Mouse (Mus musculus) hindbrain, embryonic 16.5 days (tissue): Measurements from ENCODE around the gene Kcnk7. TPM values are rescaled to one million over a fixed set of nuclear protein-coding genes. Genes with fewer than 3 reads are reported as not detected.

Experiments
- ATAC-seq: fragments of 200-750 bp; cut with Nextera tagmentation; 2 replicates; pipeline ENCODE4 v1.8.0; 2017; ENCODE audit warnings: moderate TSS enrichment, moderate library complexity
- H3K27ac ChIP-seq: fragments of 300-500 bp; sonication (generic); 2 replicates; pipeline ENCODE4 v1.5.1; 2014; ENCODE audit warnings: low read depth, mild to moderate bottlenecking, control low read depth, low read length, moderate library complexity
- H3K27me3 ChIP-seq: fragments of 300-500 bp; sonication (generic); replicated peaks from 2 replicates; pipeline ENCODE4 v1.6.1; 2014; ENCODE audit warnings: low read length; ENCODE audit not compliant: control insufficient read depth, insufficient read depth
- H3K36me3 ChIP-seq: fragments of 300-500 bp; sonication (generic); 2 replicates; pipeline ENCODE4 v1.6.1; 2014; ENCODE audit warnings: mild to moderate bottlenecking, low read length, moderate library complexity, mixed read lengths; ENCODE audit not compliant: control insufficient read depth, insufficient read depth
- H3K4me1 ChIP-seq: fragments of 300-500 bp; sonication (generic); 2 replicates; pipeline ENCODE4 v1.6.1; 2014; ENCODE audit warnings: low read depth, low read length; ENCODE audit not compliant: control insufficient read depth, insufficient read depth
- H3K4me2 ChIP-seq: fragments of 300-500 bp; sonication (generic); 2 replicates; pipeline ENCODE4 v1.6.1; 2014; ENCODE audit warnings: mild to moderate bottlenecking, low read length, control low read depth, moderate library complexity
- H3K4me3 ChIP-seq: fragments of 300-500 bp; sonication (generic); 2 replicates; pipeline ENCODE4 v1.5.1; 2014; ENCODE audit warnings: mild to moderate bottlenecking, low read length, control low read depth, moderate library complexity
- H3K9ac ChIP-seq: fragments of 300-500 bp; sonication (generic); 2 replicates; pipeline ENCODE4 v1.6.1; 2014; ENCODE audit warnings: low read depth, mild to moderate bottlenecking, control low read depth, low read length, moderate library complexity
- H3K9me3 ChIP-seq: fragments of 300-500 bp; sonication (generic); 2 replicates; pipeline ENCODE4 v1.6.1; 2014; ENCODE audit warnings: mild to moderate bottlenecking, low read length, moderate library complexity; ENCODE audit not compliant: control insufficient read depth
- WGBS: fragments of 180-500 bp; shearing (Covaris S2); extraction: QIAGEN DNeasy Blood & Tissue Kit; methylation state at CpG from one replicate; pipeline ENCODE4 v1.1.7; 2014; 5-methylcytosine and 5-hydroxymethylcytosine counted together
- polyA plus RNA-seq: library from polyadenylated mRNA; unstranded; fragments of >200 nt; fragmentation: Nextera tagmentation; extraction: Ambion mirVana; gene quantifications from 2 replicates; pipeline ENCODE4 v1.2.1, GENCODE M21; 2015

Gene Kcnk7
- polyA plus RNA-seq, 1 experiment from 2014 or later: not detected

- no peaks in the 10 kb centered on the region for H3K9me3 ChIP-seq
- H3K9ac ChIP-seq: peak overlapping the region; percentile 46; the same call in 1 of the 2 replicates
- H3K27me3 ChIP-seq: no peaks in the 10 kb centered on the region
- peaks cover 29% of the 10 kb centered on the region for H3K36me3 ChIP-seq
- peak; percentile 69; the same call in 1 of the 2 replicates for ATAC-seq
- peak overlapping the region; percentile 53 for H3K4me2 ChIP-seq
- H3K4me1 ChIP-seq: peaks cover 22% of the 10 kb centered on the region
- no peak overlapping the region for H3K27ac ChIP-seq
- peak overlapping the region; percentile 33 for H3K4me3 ChIP-seq
- WGBS: 9% methylated on average over 41 of the region's 41 CpGs
Measured at GRCm38 (mm10) chr19:5695849-5696462, 8.2 kb upstream of the Kcnk7 start.

GRCm38 (mm10) chr19:5704801-5705571 is 819 bp downstream of the Kcnk7 start:
- H3K4me2 ChIP-seq: no peak overlapping the region
- ATAC-seq: peak; percentile 51; the same call in 1 of the 2 replicates

GRCm38 (mm10) chr19:5710068-5710467 is 5.9 kb downstream of the Kcnk7 start:
- ATAC-seq: no peak
- H3K9me3 ChIP-seq: no peaks in the 10 kb centered on the region
- no peak overlapping the region for H3K4me2 ChIP-seq
- peaks cover 8% of the 10 kb centered on the region; the same call in 1 of the 2 replicates for H3K4me1 ChIP-seq
- H3K27me3 ChIP-seq: no peaks in the 10 kb centered on the region
- 94% methylated on average over 6 of the region's 6 CpGs for WGBS
- H3K9ac ChIP-seq: no peak overlapping the region
- H3K4me3 ChIP-seq: no peak overlapping the region
- H3K36me3 ChIP-seq: peaks cover 26% of the 10 kb centered on the region
- H3K27ac ChIP-seq: no peak overlapping the region

More at GRCm38 (mm10) chr19:5704801-5705571, 819 bp downstream of the Kcnk7 start:
- Histone ChIP-seq H3K27ac (peak overlapping the region; percentile 30; the same call in 1 of the 2 replicates), H3K9me3 (no peaks in the 10 kb centered on the region), H3K27me3 (no peaks in the 10 kb centered on the region), H3K4me1 (no peaks in the 10 kb centered on the region; the same call in 1 of the 2 replicates), H3K4me3 (no peak overlapping the region), H3K9ac (no peak overlapping the region), H3K36me3 (peaks cover 31% of the 10 kb centered on the region)
- WGBS: 45% methylated on average over 10 of the region's 10 CpGs

GRCm38 (mm10) chr19:5710581-5710980 is 6.4 kb downstream of the Kcnk7 start:
- H3K9ac ChIP-seq: no peak overlapping the region
- WGBS: 81% methylated on average over 8 of the region's 8 CpGs
- no peak overlapping the region for H3K4me3 ChIP-seq
- peaks cover 9% of the 10 kb centered on the region; the same call in 1 of the 2 replicates for H3K4me1 ChIP-seq
- no peak for ATAC-seq
- H3K27ac ChIP-seq: no peak overlapping the region
- H3K27me3 ChIP-seq: no peaks in the 10 kb centered on the region
- no peak overlapping the region for H3K4me2 ChIP-seq
- H3K9me3 ChIP-seq: no peaks in the 10 kb centered on the region
- peaks cover 26% of the 10 kb centered on the region for H3K36me3 ChIP-seq

GRCm38 (mm10) chr19:5711218-5711617 is 7.1 kb downstream of the Kcnk7 start:
- peaks cover 26% of the 10 kb centered on the region for H3K36me3 ChIP-seq
- WGBS: 11% methylated on average over 3 of the region's 3 CpGs
- ATAC-seq: no peak

GRCm38 (mm10) chr19:5711907-5712460 is 7.8 kb downstream of the Kcnk7 start:
- Histone ChIP-seq H3K9ac (no peak overlapping the region), H3K36me3 (peaks cover 26% of the 10 kb centered on the region), H3K4me1 (peaks cover 17% of the 10 kb centered on the region), H3K27ac (no peak overlapping the region), H3K27me3 (no peaks in the 10 kb centered on the region), H3K9me3 (no peaks in the 10 kb centered on the region), H3K4me2 (no peak overlapping the region), H3K4me3 (no peak overlapping the region)
- WGBS: 95% methylated on average over 14 of the region's 14 CpGs
- ATAC-seq: no peak

More at GRCm38 (mm10) chr19:5711218-5711617, 7.1 kb downstream of the Kcnk7 start:
- no peak overlapping the region for H3K27ac ChIP-seq
- no peaks in the 10 kb centered on the region for H3K27me3 ChIP-seq
- no peak overlapping the region for H3K4me2 ChIP-seq
- H3K9me3 ChIP-seq: no peaks in the 10 kb centered on the region
- H3K4me1 ChIP-seq: peaks cover 15% of the 10 kb centered on the region
- H3K9ac ChIP-seq: no peak overlapping the region
- H3K4me3 ChIP-seq: no peak overlapping the region

- Histone ChIP-seq H3K36me3 (peaks cover 20% of the 10 kb centered on the region), H3K27ac (no peak overlapping the region; the same call in 1 of the 2 replicates), H3K9me3 (no peaks in the 10 kb centered on the region), H3K4me1 (peaks cover 17% of the 10 kb centered on the region), H3K9ac (no peak overlapping the region), H3K4me3 (peak overlapping the region; percentile 7; the same call in 1 of the 2 replicates), H3K4me2 (peak overlapping the region; percentile 31; the same call in 1 of the 2 replicates), H3K27me3 (no peaks in the 10 kb centered on the region)
- WGBS: 88% methylated on average over 5 of the region's 5 CpGs
- ATAC-seq: no peak
Measured at GRCm38 (mm10) chr19:5713255-5713654, 9.1 kb downstream of the Kcnk7 start.

GRCm38 (mm10) chr19:5713730-5714129 is 9.6 kb downstream of the Kcnk7 start:
- Histone ChIP-seq H3K27me3 (no peaks in the 10 kb centered on the region), H3K4me3 (peak overlapping the region; percentile 7; the same call in 1 of the 2 replicates), H3K9me3 (no peaks in the 10 kb centered on the region), H3K4me2 (peak overlapping the region; percentile 31; the same call in 1 of the 2 replicates), H3K27ac (no peak overlapping the region; the same call in 1 of the 2 replicates), H3K36me3 (peaks cover 23% of the 10 kb centered on the region), H3K4me1 (peaks cover 17% of the 10 kb centered on the region), H3K9ac (no peak overlapping the region)
- no peak for ATAC-seq
- 34% methylated on average over 2 of the region's 2 CpGs for WGBS
